Mouse (Mus musculus): ENCODE measurements at regions not wholly inside any gene's neighbourhood (a gene's known extent, or its start where the extent isn't known, plus 50 kb on each side); places are given as distances from the start of the nearest gene placed in this dataset.

DNA sequence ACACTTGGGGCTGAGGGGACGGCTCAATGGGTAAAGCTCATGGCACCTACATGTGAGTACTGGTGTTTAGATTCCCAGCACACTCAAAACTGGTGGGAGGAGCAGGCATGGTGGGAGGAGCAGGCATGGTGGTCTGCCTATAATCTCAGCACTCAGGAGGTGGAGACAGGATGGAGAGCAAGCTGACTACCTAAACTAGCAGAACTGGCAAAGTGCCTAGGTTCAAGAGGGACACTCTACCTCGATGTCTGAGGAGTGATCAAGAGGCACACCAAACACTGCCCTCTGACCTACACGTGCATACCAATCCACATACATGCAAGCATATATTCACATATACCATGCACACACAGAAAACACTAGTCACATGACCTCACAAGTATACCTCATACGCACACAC is 150.7 kb upstream of the Klf14 start:
- no peak for DNase-seq (ENCODE audit: low spot score in 2 of 2)

DNA sequence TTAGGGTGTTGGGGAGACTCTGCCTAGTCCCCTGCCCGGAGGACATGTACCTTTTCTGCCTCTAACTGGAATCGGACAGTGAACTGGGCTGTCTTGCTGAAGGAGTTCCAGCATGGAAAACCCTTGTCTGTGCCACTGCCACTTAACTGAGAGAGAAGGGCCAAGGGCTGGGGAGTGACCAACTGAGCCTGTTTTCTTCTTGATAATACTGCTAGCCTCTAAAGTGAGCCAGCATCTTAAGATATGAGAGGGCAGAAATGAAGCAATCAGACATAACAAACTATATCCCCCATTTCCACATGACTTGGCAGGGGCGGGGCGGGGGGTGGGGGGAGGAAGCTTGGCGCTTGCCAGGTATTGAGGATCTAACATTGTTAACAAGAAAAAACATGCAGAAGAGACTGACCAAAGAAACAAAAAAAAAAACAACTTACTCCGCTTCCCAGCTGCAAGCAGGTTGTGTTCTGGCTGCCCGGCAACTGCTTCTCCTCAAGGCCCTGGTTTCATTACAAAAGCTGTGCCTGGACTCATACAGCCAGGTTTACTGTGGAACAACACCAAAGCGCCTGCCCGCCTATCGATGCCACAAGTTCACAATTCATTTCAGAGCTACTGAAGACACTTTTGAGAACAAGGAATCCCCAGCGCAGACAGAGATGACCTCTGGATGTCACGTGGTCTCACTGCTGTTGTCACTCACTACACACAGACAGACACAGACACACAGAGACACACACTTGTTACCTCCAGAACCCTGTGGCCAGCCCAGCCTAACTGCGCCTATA is 153.6 kb upstream of the Klf14 start:
- no peak for DNase-seq (ENCODE audit: low spot score in 2 of 2)

- no peak for DNase-seq (ENCODE audit: low spot score in 2 of 2)
Measured at GRCm38 (mm10) chr6:31113558-31114326, 154.9 kb upstream of the Klf14 start.

DNA sequence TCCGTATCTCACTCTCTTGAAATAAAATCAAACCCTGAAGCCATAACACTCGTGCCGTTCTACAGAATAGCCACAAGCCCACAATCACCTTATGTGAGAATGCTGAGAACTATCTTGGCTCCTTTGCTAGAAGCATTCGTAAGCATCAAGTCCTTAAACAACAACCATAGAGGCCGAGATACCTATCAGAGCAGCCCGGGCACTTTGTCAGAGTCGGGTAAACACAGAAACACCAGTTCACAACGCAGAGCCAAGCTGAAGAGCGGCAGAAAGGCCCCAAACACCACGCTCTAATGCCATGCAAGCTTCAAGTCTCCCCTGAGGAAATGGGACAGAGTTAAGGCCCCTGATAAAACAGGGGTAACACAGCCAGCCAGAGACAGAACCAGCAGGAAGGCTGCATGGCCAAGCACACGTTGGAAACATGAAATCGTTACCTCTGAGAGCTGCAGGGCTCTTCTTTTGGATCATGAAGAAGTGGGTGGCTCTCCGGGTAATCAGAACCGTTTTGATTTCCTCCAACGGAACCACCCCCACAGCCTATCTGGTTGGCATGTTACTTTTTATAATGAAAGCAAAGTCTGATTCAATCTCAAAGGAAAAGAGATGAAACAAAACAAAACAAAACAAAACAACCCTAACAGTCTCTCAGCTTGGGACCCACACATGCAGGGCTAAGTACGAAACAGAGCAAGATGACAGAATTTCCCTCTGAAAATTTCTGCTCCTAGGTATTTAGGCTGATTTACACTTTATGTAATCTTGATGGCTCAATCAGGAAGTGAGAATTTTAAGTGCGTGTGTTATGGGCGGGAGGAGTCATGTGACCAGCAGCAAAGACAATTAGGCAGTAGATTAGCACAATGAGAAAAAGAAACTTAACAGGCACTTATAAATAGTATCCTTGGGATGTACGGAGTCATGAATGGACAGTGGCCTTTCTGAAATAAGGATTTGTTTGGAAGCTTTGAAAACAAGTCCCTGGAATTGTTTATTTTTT is 155.8 kb upstream of the Klf14 start:
- DNase-seq (ENCODE audit: low spot score in 2 of 2), result no peak

DNA sequence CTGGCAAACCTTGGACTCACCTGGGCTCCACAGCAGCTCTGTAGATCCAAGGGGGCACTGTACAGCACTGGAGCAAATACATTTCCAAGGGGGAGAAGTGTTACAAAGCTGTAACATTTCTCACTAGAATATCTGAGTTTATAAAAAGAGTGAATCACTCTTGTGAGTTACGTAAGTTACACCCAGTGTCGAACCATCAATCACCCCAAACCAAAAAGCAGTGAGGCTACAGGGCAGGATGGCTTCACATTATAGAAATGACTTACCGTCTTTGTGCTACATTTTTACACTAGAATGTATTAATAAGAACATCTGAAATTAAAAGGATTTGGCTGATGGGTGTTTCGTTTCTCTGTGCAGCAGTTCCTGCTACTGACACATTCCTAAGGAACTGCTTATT is 156.7 kb upstream of the Klf14 start:
- no peak for DNase-seq (ENCODE audit: low spot score in 2 of 2)

DNA sequence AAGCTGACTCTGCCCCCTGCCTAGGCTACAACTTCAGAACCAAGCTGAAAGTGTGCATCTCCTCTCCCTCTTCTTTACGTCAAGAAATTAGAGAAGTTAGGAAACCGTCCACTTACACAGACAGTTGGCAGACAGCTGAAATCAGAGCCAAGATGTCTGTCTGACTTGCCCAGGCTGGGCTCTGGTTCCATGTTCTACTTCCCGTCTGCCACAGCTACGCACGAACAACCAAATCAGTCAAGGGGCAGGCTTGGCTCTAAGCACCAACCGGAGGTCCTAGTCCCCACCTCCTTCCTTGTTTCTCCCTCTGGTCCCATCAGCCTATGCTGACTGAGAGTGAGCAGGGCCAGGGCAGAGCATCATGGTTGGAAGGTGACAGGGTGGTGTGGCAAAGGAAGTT is 157.5 kb upstream of the Klf14 start:
- no peak for DNase-seq (ENCODE audit: low spot score in 2 of 2)

DNA sequence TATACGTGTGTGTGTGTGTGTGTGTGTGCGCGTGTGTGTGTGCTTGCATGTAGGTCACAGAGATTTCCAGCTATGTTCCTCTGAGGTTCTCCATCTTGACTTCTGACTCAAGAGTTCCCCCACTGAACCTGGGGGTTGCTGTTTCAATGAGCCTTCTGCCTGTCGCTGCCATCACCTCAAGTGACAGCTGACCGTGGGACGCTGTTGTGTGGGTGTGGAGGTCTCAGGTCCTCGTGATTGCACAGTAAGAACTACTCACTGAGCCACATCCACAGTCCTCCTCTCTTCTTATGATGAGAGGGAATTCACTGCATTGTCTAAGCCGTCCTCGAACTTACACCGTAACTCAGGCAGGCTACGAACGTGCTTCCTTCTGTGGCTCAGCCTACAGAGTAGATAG is 158.8 kb upstream of the Klf14 start:
- DNase-seq (ENCODE audit: low spot score in 2 of 2), result no peak

- no peak for DNase-seq (ENCODE audit: low spot score in 2 of 2)
Measured at GRCm38 (mm10) chr6:31121008-31121407, 162.1 kb upstream of the Klf14 start.

DNA sequence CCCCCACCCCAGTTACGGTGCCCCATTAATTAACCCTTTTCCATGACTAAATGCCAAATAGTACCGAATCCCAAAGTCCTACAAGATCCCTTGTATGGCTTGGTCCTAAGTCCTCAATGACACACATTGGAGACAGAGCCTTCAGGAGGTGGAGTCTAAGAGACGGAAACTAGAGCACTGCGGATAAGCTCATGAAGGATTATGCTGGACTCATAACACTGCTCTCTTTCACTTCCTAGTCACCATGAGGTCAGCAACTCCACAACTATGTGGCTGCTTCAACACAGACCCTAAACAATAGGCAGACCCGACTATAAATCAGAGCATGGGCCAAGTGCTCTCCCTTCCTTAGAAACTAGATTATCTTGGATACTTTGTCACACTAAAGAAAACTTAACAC is 164.0 kb upstream of the Klf14 start:
- no peak for DNase-seq (ENCODE audit: low spot score in 2 of 2)

DNA sequence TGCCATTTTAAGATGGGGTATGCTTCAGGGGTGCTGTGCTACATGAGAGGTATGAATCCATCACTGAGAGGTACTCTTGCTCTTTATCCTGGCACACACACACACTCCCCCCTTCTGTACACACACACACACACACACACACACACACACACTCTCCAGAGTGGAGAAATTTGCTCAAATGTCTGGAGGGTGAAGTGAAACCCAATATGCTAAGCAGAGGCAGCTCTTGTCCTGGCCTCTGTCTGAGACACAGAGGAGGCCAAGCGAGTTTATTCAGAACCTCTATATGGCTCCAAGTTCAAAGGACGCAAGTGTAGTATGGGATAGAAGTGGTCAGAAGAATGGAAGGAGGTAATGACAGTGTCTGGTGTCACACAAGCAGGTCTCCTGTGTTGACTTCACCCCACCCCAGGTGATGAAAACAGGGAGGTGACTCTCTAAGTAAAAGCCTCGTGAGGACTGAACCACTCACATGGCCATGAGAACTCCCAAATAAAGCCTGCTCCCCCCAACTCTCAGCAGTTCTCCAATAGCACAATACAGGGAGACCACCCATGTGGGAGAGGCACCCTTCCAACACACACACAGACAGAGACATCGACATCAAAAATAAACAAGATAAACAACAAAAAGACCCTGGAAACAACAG is 164.6 kb upstream of the Klf14 start:
- no peak for DNase-seq (ENCODE audit: low spot score in 2 of 2)

DNA sequence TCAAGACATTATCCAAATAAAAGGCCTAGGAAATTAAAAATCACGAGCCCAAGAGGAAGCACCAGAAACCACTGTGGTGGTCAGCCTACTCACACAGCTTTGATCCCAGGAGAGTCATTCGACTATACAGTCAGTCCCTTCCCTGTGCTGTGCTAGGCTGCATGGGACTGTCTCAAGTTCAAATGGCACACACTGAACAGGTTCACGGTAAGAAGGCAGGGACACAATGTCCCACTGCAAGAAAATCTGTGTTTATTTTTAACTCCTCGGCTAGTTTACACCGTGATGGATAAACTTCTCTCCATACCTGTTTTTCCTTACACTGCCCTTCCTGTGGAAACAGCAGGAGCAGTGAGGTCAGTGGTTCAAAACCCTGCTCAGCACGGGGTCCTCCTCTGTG is 165.2 kb upstream of the Klf14 start:
- no peak for DNase-seq (ENCODE audit: low spot score in 2 of 2)

DNA sequence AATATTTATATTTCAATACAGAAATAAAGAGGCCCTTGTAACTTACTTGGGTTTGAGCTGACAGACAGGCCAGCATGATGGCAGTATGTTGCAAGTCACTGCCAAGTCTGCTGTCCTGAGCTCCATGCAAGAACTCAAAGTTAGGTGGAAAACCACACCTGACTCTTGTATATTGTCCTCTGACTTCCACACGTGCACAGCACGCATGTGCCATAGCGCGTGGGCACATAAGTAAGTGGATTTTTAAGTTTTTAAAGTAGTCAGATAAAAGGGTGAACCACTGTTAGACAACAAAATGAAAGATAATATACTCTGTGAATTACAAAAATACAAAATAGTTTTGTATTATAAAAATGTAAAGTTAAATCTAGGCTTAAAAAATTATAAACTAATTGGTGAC is 166.0 kb upstream of the Klf14 start:
- no peak for DNase-seq (ENCODE audit: low spot score in 2 of 2)

GRCm38 (mm10) chr6:31125328-31126118 is 166.6 kb upstream of the Klf14 start:
- peak; percentile 42 to 57 for DNase-seq (ENCODE audit: low spot score in 2 of 2)

DNA sequence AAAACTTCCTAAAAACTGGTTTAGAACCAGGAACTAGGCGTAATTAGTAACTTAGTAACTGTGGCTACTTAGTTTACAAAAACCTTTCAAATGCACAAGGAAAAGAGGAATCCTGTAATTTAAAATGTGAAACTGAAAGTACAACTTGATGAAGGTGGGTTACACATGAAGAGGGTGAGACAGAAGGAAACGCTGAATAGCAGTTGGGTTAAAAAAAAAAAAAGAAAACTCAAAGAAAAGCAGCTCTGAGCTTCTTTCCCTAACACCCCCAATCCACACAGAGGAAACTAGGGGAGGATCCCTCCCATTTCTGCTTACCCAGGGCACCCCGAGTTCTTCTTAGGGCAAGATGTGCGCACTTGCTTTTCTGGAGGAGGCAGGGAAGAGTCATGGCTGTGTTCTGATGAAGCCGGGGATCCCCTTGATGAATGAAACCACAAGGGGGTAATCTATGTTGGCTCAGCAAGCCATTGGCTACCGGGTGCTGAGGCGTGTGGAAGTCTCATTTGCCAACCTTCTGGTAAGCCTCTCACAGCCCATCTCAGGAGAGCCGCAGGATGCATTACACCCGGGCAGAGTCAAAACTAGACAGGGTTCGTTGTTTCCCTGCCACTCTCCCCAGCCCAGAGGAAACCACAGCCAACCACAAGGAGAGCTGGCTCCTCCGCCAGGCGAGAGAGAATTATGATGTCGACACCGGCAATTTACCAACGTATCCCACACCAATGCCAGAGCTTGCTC is 167.4 kb upstream of the Klf14 start:
- DNase-seq (ENCODE audit: low spot score in 2 of 2), result peak; percentile 20 to 35

GRCm38 (mm10) chr6:31129170-31129569 is 170.3 kb upstream of the Klf14 start:
- no peak for DNase-seq (ENCODE audit: low spot score in 2 of 2)

DNA sequence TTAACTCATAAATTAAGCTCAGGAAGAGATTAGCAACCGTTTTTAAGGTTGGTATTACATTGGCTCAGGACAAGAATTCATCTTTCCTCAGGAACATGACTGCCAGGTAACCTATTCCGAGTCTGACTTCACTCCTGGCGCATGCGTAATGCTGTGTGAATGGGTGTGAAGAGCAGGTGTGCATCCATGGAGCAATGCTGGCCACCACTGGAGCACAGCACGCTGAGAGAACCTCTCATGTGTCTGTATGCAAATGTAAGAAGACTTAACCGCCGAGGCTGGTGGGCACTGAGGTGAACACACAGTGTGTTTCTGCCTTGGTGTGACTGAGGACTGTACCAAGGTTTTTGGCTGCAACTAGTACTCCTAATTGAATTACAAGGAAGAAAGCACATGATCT is 171.1 kb upstream of the Klf14 start:
- DNase-seq (ENCODE audit: low spot score in 2 of 2), result no peak

DNA sequence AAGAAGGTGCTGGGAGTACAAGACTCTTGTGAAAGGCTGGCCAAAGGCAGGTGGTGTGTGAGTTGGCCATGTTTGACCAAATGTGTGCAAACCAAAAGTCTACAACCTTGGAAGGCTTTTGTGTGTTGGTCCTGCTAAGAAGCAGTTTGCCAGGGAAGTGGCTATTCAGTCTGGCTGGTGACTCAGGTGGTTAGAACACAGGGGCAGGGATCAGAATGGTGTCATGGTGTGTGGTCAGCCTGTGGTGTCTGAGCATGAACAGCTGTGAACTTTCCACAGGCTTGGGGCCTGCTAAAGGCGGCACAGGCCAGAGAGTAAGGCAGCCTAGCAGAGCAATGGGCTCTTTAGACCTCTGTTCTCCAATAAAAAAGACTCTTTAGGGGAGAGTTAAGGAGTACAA is 171.6 kb upstream of the Klf14 start:
- no peak for DNase-seq (ENCODE audit: low spot score in 2 of 2)

DNA sequence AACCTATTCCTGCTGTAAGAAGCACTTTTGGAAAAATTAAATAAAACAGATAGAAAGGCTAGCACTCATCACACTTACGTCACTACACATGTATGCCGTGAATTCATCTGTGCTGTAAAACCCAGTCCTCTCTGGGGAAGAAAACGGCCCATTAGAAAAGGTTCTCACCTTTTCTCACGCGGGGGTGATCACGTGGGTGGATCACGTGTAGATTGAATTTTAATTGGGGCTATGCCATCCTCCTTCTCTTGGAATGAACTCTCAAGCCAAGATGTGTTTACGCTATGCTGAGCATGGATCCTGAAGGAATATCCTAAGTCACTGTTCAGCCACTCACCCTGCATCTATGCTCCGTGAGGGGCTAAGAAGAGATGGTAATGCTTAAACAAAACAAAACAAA is 172.8 kb upstream of the Klf14 start:
- no peak for DNase-seq (ENCODE audit: low spot score in 2 of 2)

- DNase-seq (ENCODE audit: low spot score in 2 of 2), result no peak
Measured at GRCm38 (mm10) chr6:31132396-31133190, 173.7 kb upstream of the Klf14 start.

Data from spleen, postnatal 14 days (tissue).